Mouse (Mus musculus) embryo, embryonic 9.5 days (tissue): ENCODE measurements at regions not wholly inside any gene's neighbourhood (a gene's known extent, or its start where the extent isn't known, plus 50 kb on each side); places are given as distances from the start of the nearest gene placed in this dataset.
"Not testable (repeated sequence)": the region's sequence is repeated elsewhere in the genome, so short reads cannot be mapped to it uniquely, and the experiment has no call there.

Source experiments
- DNase-seq: peaks from one replicate; pipeline ENCODE4 v3.0.0-alpha.2; 2017; ENCODE audit errors: extremely low spot score

DNA sequence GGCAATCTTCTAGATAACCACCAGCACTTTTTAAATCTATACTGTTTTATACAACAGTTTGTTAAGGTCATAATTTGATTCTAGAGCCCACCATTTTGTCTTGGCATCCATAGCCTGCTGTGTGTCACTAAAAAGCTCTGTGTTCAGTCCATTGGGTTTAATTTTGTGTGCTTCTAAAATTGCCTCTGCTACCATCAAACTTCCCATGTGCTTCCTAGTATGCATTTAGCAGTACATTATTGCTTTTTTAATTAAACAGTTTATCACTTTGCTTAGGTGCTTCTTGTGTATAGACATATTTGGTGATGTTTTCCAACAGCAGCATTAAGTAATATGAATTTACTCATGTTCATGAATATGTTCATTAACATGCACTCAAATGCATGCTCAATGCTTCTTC lies 102.4 kb upstream of the Egfr start:
- no peak for DNase-seq

DNA sequence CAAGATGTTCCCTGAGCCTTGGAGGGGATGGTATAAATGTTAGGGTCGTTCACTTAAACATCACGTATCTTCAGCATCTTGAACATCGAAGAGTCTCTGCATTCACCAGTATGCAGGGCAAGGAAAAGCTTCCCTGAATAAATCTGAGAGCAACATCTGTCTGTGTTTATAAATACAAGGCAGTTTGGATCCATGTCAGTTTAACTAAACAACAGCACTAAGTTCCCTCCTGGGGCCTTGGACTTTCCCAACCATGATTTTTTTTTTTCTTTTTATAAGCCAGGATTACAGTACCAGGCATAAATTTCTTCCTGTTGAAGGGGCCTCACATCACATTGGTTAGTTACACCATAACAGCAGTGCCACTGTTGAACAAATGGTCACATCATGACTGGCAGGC lies 88.2 kb upstream of the Egfr start:
- no peak for DNase-seq

DNA sequence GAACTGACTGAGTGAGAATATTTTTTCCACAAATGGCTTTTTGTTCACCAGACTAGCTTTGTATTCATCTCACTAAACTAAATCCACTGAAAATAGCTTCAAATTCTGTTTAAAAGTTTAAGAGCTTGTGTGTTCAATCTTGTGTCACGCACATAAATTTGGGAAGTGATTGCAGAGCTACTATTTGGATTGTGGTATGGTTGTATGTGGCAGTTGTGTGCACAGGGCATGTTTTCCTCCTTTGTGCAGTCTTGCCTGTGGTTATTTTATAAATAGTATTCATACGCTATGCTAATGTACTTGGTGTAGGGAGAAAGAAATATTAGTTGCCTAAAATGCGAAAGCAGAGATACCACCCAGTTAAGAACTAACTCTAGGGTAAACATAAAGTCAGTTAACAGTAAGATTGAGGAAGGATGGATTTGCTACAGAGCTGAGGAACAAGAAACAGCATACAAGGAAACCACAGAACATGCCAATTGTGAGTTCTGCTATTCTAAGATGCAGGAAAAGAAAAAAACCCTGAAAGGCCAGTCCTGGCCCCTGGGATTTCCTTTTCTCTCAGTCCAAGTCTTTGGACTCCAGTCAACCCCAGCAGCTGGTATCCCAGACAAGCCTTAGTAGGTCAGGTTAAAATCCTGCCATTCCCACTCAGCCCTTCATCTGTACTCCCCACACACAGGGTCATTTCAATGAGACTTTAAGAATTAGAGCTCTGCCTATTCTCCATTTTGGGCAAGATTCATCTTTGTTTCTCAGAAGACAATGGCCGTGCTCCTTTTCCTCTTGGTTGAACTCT lies 82.4 kb upstream of the Egfr start:
- DNase-seq = no peak

DNA sequence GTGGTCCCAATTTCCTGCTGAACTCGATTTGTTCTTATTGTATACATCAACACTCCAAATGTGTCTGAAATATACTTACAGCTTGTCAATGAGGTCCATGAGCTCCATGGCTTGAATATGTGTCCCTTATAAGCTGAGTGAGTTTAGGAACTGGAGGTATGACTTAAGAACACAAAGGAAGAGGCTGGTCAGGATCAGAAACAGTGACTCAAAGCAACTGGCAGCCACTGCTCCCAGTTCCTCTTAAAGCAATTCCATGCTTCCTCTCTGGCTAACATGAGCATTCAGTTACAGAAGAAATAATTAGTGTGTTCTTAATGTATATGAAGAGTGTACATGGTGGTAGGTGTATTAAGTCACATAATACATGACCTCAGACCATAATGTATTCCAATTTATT lies 81.7 kb upstream of the Egfr start:
- DNase-seq = no peak

DNA sequence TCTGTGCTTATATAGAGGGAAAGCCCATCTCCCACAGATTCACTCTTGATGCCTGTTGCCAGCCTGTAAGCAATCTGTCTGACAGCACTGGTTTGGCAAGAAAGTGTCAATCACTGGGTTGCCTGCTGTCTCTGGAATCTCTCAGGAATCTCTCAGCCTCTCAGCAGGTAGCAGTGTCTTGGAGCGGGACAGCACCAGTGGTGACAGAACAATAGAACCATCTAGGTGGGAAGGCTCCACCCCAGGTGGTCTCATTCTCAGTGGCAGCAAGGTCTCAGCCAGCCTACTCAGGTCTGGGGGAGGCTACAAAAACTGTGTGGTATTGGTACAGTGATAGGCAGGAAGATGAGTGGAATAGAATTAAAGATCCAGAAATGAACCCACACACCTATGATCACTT lies 76.1 kb upstream of the Egfr start:
- DNase-seq = not testable (repeated sequence)

DNA sequence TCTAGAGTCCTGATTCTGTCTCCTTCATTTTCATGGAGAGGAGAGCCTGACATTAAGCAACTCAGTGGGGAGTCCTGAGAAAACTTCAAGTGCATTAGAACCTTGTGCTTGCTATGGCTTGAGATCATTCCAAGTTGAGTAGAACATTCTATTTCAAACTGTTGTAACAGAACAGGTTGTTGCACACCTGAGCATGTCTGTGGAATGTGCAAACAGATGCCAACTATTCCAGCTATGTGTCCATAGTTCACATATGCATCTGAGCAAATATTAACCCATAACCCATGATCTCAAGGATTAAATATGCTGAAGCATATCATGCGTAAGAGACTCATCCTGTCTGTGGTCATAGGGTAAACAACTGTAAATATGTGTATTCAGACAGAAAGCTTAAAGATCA lies 68.5 kb upstream of the Egfr start:
- no peak for DNase-seq

DNA sequence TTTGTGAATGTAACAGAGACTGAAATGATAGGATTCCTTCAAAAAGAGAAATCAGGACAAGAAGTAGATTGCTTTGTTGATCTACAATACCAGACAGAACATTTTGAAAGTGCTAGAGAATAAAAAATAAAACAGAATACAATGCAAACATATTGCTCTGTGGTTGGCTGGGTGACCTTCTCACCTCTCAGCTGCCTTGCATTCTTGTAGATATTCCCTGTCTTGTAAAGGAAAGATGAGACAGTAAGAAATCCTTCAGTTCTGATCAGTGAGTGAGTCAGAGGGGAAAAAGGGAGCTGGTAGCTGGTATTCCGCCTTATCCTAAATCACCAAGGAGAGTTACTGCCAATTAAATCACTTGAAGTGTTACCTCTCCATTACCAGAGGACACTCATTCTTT lies 56.4 kb upstream of the Egfr start:
- no peak for DNase-seq

DNA sequence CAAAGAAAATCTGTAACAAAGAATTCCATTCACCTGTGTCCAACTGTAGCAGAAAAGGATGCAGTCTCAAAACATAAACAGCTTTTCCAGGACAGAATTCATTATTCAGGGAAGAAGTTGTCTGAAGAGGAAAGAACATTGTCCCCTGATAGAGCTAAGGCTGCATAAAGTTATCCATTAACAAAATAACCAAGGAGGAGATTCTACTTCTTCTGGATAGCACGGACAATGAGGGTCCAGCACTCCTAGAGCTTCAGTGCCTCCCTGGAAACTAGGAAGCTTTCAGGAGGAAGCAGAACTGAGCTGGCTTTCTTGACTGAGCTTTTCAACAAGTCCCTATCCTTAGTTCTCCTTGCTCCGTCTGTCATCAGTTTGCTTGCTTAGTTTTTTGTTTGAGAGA lies 55.2 kb upstream of the Egfr start:
- no peak for DNase-seq

DNA sequence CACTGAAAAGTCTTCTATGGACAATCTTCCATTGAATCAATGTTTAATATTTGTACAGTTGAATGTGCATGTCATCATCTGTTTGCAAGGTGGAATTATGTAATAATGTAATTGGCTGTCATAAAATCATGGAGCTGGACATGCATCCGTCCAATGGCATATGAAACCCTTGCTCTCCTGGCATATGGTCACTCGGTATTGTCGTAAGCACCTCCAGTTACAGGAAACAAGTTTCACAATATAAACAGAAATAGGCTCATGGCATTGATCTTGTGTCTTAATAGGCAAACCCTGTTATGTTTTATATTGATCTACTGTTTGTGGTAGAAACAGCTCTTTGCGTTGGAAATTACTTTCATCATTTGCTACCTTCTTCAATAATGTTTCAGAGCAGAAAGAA lies 50.2 kb upstream of the Egfr start:
- DNase-seq = no peak
